In genomic region chr5:24530042-24530689, GRCm38 (mm10) we compare ENCODE assay signal across 9 mouse cellular contexts. TPM values are rescaled to one million over a fixed set of nuclear protein-coding genes. Genes with fewer than 3 reads are reported as not detected.
DNase-seq lines count a peak whose midpoint lies in the region; ATAC-seq and TF ChIP-seq lines count a peak whose summit lies in the region.
"Had no signal": no experiment of that assay in that cellular context is flagged by ENCODE, and none has a peak within 500 bp of the region (broad histone marks: within the 10 kb centered on the region; RNA-seq: fewer than 3 reads in every experiment).

No protein-coding gene starts in this region.

- TF ChIP-seq CTCF in ES-Bruce4 (IDR thresholded peaks at IDR 0.05; ENCODE audit: low read depth, low read length): peak; percentile 100

- H3K27ac ChIP-seq in ES-Bruce4 (ENCODE audit: insufficient read depth, low read length): no peak overlapping the region
- no peak overlapping the region for H3K27ac ChIP-seq in forebrain, embryonic 13.5 days
- no peak overlapping the region for H3K27ac ChIP-seq in liver, embryonic 15.5 days (replicated peaks)
- H3K27ac ChIP-seq in neural tube, embryonic 14.5 days (ENCODE audit: low read depth, low read length): peak overlapping the region; percentile 12; the same call in 1 of the 2 replicates
- H3K27ac ChIP-seq: macrophage had no signal

- 25% methylated on average over 24 of the region's 24 CpGs for WGBS in forebrain, embryonic 13.5 days
- 18% methylated on average over 24 of the region's 24 CpGs for WGBS in liver, embryonic 15.5 days (ENCODE audit: insufficient replicate concordance)
- WGBS in neural tube, embryonic 14.5 days: 11% methylated on average over 24 of the region's 24 CpGs

- no peak overlapping the region for H3K4me3 ChIP-seq in ES-Bruce4 (ENCODE audit: low read depth, low read length)
- no peak overlapping the region for H3K4me3 ChIP-seq in forebrain, embryonic 13.5 days
- no peak overlapping the region for H3K4me3 ChIP-seq in liver, embryonic 15.5 days (replicated peaks)
- H3K4me3 ChIP-seq in neural tube, embryonic 14.5 days (ENCODE audit: low read depth, low read length): no peak overlapping the region

- no peaks in the 10 kb centered on the region for H3K4me1 ChIP-seq in ES-Bruce4 (ENCODE audit: control insufficient read depth, insufficient read depth, low read length)
- peaks cover 17% of the 10 kb centered on the region for H3K4me1 ChIP-seq in forebrain, embryonic 13.5 days
- H3K4me1 ChIP-seq in liver, embryonic 15.5 days (replicated peaks): peaks cover 10% of the 10 kb centered on the region
- peaks cover 14% of the 10 kb centered on the region for H3K4me1 ChIP-seq in neural tube, embryonic 14.5 days (ENCODE audit: control insufficient read depth, insufficient read depth, low read length)

- no peaks in the 10 kb centered on the region for H3K36me3 ChIP-seq in ES-Bruce4 (ENCODE audit: control insufficient read depth, insufficient read depth, low read length, poor library complexity, severe bottlenecking)
- no peaks in the 10 kb centered on the region for H3K36me3 ChIP-seq in forebrain, embryonic 13.5 days (ENCODE audit: poor library complexity, severe bottlenecking)
- no peaks in the 10 kb centered on the region for H3K36me3 ChIP-seq in liver, embryonic 15.5 days (replicated peaks)
- no peaks in the 10 kb centered on the region for H3K36me3 ChIP-seq in neural tube, embryonic 14.5 days (ENCODE audit: control insufficient read depth, insufficient read depth, low read length)

- intact Hi-C loops in heart, postnatal 14 days (cut with DNase I): loop anchor here (5.0 kb wide), 2 partner anchors 67 to 122 kb away; no protein-coding TSS in a partner anchor

- no peak overlapping the region for H3K4me2 ChIP-seq in forebrain, embryonic 13.5 days
- no peak overlapping the region for H3K4me2 ChIP-seq in liver, embryonic 15.5 days
- no peak overlapping the region for H3K4me2 ChIP-seq in neural tube, embryonic 14.5 days (ENCODE audit: low read depth, low read length)

- ATAC-seq in forebrain, embryonic 13.5 days: peak; percentile 79
- ATAC-seq in liver, embryonic 15.5 days (ENCODE audit: insufficient read depth): peak; percentile 49; the same call in 1 of the 2 replicates
- ATAC-seq in neural tube, embryonic 14.5 days (ENCODE audit: low read depth): peak; percentile 55

- no peaks in the 10 kb centered on the region for H3K9me3 ChIP-seq in ES-Bruce4 (replicated peaks; ENCODE audit: control insufficient read depth, insufficient read depth, low read length, poor library complexity, severe bottlenecking)
- no peaks in the 10 kb centered on the region for H3K9me3 ChIP-seq in forebrain, embryonic 13.5 days (replicated peaks)
- H3K9me3 ChIP-seq in liver, embryonic 15.5 days (replicated peaks): no peaks in the 10 kb centered on the region
- no peaks in the 10 kb centered on the region for H3K9me3 ChIP-seq in neural tube, embryonic 14.5 days (ENCODE audit: control insufficient read depth, low read length)

- H3K9ac ChIP-seq in ES-Bruce4 (ENCODE audit: low read depth, poor library complexity, severe bottlenecking): no peak overlapping the region
- H3K9ac ChIP-seq in forebrain, embryonic 13.5 days: no peak overlapping the region
- no peak overlapping the region for H3K9ac ChIP-seq in liver, embryonic 15.5 days
- H3K9ac ChIP-seq in neural tube, embryonic 14.5 days (replicated peaks; ENCODE audit: low read depth, low read length): no peak overlapping the region

- DNase-seq in c-Kit-positive CD71-positive TER-119-negative erythroid progenitor cells, embryonic 14.5 days (ENCODE audit: low read depth): peak; percentile 72
- DNase-seq in heart, postnatal 14 days: peak; percentile 92 to 97
- peak; percentile 95 to 96 for DNase-seq in kidney, postnatal 4 days
- DNase-seq in telencephalon, adult 2 months (ENCODE audit: low read depth, low spot score): peak; percentile 58

- peaks cover 18% of the 10 kb centered on the region for H3K27me3 ChIP-seq in ES-Bruce4 (ENCODE audit: control insufficient read depth, insufficient read depth, low read length, poor library complexity, severe bottlenecking)
- H3K27me3 ChIP-seq in forebrain, embryonic 13.5 days: peaks cover 64% of the 10 kb centered on the region
- peaks cover 81% of the 10 kb centered on the region for H3K27me3 ChIP-seq in liver, embryonic 15.5 days
- peaks cover 15% of the 10 kb centered on the region for H3K27me3 ChIP-seq in neural tube, embryonic 14.5 days (ENCODE audit: control insufficient read depth, insufficient read depth, low read length)

- TF ChIP-seq EP300 in ES-Bruce4 (IDR thresholded peaks at IDR 0.05; ENCODE audit: insufficient read depth, low read depth, low read length): 0 out of 2 replicates have a peak, but pooled peaks have one; percentile 17

- no peak for TF ChIP-seq POLR2A in ES-Bruce4 (IDR thresholded peaks at IDR 0.05; ENCODE audit: insufficient read depth, low read length)

RNA-seq across cellular contexts. Expression of gene Gbx1, which starts 3.2 kb away (rescaled TPM):
- 0.20 TPM in 1 of 2 replicates, not detected in the other for polyA plus RNA-seq in ES-Bruce4 (2011; ENCODE audit: insufficient read depth, insufficient read length, low read depth, missing spikeins)
- polyA plus RNA-seq in forebrain, embryonic 13.5 days (2015; fragmentation: Nextera tagmentation; extraction: Ambion mirVana): 0.90 and 0.97 TPM in 2 replicates
- not detected for total RNA-seq in heart, postnatal 14 days (2021)
- polyA plus RNA-seq in liver, embryonic 15.5 days (2015; fragmentation: Nextera tagmentation; extraction: Ambion mirVana): not detected in 2 replicates
- 3.5 and 5.8 TPM in 2 replicates for polyA plus RNA-seq in neural tube, embryonic 14.5 days (2014; fragmentation: Nextera tagmentation; extraction: Ambion mirVana)
- polyA plus RNA-seq: macrophage had no signal

RNA-seq across cellular contexts. Expression of gene Asb10, which starts 10.6 kb away (rescaled TPM):
- not detected in 2 replicates for polyA plus RNA-seq in ES-Bruce4 (2011; ENCODE audit: insufficient read depth, insufficient read length, low read depth, missing spikeins)
- 0.06 and 0.15 TPM in 2 replicates for polyA plus RNA-seq in forebrain, embryonic 13.5 days (2015; fragmentation: Nextera tagmentation; extraction: Ambion mirVana)
- total RNA-seq in heart, postnatal 14 days (2021): 10 to 100 TPM; 70.2 to 72.5 TPM
- polyA plus RNA-seq in liver, embryonic 15.5 days (2015; fragmentation: Nextera tagmentation; extraction: Ambion mirVana): 0.07 and 0.12 TPM in 2 replicates
- polyA plus RNA-seq in neural tube, embryonic 14.5 days (2014; fragmentation: Nextera tagmentation; extraction: Ambion mirVana): 0.17 and 0.45 TPM in 2 replicates

RNA-seq across cellular contexts. Expression of gene 4931409K22Rik, which starts 26.4 kb away (rescaled TPM):
- polyA plus RNA-seq in ES-Bruce4 (2011; ENCODE audit: insufficient read depth, insufficient read length, low read depth, missing spikeins): not detected in 2 replicates
- polyA plus RNA-seq in forebrain, embryonic 13.5 days (2015; fragmentation: Nextera tagmentation; extraction: Ambion mirVana): 0.62 TPM in 2 replicates
- total RNA-seq in heart, postnatal 14 days (2021): not detected
- polyA plus RNA-seq in liver, embryonic 15.5 days (2015; fragmentation: Nextera tagmentation; extraction: Ambion mirVana): not detected in 2 replicates
- 0.14 and 0.16 TPM in 2 replicates for polyA plus RNA-seq in neural tube, embryonic 14.5 days (2014; fragmentation: Nextera tagmentation; extraction: Ambion mirVana)
- polyA plus RNA-seq: macrophage had no signal

RNA-seq across cellular contexts. Expression of gene Abcf2, which starts 47.1 kb away (rescaled TPM):
- 113 and 120 TPM in 2 replicates for polyA plus RNA-seq in ES-Bruce4 (2011; ENCODE audit: insufficient read depth, insufficient read length, low read depth, missing spikeins)
- polyA plus RNA-seq in forebrain, embryonic 13.5 days (2015; fragmentation: Nextera tagmentation; extraction: Ambion mirVana): 117 and 124 TPM in 2 replicates
- 10 to 100 TPM; 44.0 to 45.7 TPM for total RNA-seq in heart, postnatal 14 days (2021)
- 43.2 and 44.4 TPM in 2 replicates for polyA plus RNA-seq in liver, embryonic 15.5 days (2015; fragmentation: Nextera tagmentation; extraction: Ambion mirVana)
- 80.3 and 89.8 TPM in 2 replicates for polyA plus RNA-seq in neural tube, embryonic 14.5 days (2014; fragmentation: Nextera tagmentation; extraction: Ambion mirVana)

RNA-seq across cellular contexts. Expression of gene Chpf2, which starts 56.4 kb away (rescaled TPM):
- 5.7 and 8.3 TPM in 2 replicates for polyA plus RNA-seq in ES-Bruce4 (2011; ENCODE audit: insufficient read depth, insufficient read length, low read depth, missing spikeins)
- polyA plus RNA-seq in forebrain, embryonic 13.5 days (2015; fragmentation: Nextera tagmentation; extraction: Ambion mirVana): 15.0 and 17.2 TPM in 2 replicates
- 10 to 100 TPM; 12.4 to 14.3 TPM for total RNA-seq in heart, postnatal 14 days (2021)
- polyA plus RNA-seq in liver, embryonic 15.5 days (2015; fragmentation: Nextera tagmentation; extraction: Ambion mirVana): 10.5 and 13.4 TPM in 2 replicates
- 13.3 and 13.6 TPM in 2 replicates for polyA plus RNA-seq in neural tube, embryonic 14.5 days (2014; fragmentation: Nextera tagmentation; extraction: Ambion mirVana)
